Mouse (Mus musculus): ENCODE measurements around the gene Rpl36a-ps1. TPM values are rescaled to one million over a fixed set of nuclear protein-coding genes. Genes with fewer than 3 reads are reported as not detected.
"Not testable (repeated sequence)": the region's sequence is repeated elsewhere in the genome, so short reads cannot be mapped to it uniquely, and the experiment has no call there.

The Rpl36a-ps1 gene
- 1 to 10 TPM; 2.0 to 8.7 TPM for total RNA-seq (2021)

DNA sequence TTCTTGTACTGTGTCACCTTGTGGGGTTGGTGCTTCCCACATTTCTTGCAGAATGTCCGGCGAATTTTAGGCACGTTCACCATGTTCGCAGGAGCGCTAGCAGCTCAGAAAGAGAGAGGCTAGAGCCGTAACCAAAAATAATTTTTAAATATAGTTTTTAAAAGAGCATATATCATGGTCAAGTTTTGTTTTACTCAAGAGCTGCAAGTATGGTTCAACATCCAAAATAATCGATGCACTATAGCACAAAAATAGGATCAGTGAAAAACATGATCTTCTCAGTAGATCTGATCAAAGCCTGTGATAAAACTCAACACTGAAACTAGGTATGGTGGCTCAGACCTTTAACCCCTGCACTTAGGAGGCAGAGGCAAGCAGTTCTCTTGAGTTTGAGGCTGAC lies at the start of gene Rpl36a-ps1:
TSS of gene Rpl36a-ps1 (minus strand) at position 101 of the 400 bp plus-strand sequence.
- DNase-seq, result no peak

DNA sequence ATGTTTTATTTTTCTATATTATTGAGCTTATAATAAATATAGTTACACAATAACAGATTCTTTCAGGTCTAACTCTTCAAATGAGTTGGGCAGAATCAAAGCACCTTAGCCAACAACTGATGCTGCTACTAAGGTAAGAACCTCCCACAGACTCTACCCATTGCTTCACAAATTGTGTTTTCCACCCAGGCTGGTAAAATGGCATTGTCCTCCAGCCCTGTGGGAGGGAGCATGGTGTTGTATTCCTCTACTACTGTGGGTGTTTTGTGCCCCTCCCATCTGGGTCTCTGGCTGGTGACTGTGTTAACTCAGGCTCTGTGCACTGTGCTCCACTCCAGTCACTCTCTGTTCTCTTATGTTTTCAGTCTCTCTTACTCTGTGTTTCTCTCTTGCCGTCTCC lies 49.4 kb upstream of the Rpl36a-ps1 start:
- DNase-seq, result no peak

DNA sequence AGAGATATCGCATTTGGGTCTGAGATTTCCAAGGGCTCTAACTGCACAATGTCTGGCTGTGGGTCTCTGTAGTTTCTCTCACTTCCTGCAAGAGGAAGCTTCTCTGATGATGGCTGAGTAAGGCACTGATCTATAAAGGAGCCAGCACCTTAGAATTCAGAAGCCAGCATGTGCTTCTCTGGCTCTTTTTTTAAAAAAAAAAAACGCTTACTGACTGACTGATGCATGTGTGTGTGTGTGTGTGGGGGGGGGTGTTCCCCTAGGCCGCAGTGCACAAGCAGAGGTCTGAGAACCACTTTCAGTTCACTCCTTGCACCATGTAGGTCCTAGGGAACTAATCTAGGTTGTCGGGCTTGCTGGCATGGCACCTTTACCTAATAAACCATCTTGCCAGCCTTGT lies 47.3 kb upstream of the Rpl36a-ps1 start:
- DNase-seq, result no peak

DNA sequence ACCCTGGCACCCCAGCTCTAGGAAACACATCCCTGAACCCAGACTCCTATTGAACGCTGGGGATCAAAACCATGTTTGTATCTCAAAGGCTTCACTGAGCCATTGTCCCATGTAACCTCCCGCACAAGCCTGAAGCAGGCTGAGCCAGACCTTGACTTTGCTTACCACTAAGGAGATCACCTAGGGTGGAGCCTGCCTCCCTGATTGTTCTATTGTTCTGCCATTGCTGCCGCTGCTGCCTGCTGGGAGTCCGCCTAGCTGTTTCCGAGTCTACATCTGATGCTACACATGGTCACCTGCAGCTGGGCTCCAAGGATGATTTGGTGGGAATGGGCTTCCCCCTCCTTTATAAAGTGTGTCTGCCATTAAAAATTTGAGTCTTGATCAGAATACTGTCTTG lies 45.2 kb upstream of the Rpl36a-ps1 start:
- DNase-seq, result not testable (repeated sequence)

DNA sequence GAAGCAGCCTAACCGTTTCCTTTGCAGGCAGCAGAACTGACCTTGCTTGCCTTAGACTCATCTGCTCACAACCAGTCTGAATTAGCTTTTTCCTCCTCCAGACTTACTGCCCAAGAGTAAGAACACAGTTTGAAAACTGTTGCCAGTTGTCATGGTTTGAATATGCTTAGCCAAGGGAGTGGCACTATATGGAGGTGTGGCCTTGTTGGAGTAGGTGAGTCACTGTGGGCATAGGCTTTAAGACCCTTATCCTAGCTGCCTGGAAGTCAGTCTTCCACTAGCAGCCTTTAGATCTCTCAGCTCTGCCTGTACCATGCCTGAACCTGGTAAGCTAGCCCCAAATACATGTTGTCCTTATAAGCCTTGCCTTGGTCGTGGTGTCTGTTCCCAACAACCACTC lies 43.6 kb upstream of the Rpl36a-ps1 start:
- no peak for DNase-seq

DNA sequence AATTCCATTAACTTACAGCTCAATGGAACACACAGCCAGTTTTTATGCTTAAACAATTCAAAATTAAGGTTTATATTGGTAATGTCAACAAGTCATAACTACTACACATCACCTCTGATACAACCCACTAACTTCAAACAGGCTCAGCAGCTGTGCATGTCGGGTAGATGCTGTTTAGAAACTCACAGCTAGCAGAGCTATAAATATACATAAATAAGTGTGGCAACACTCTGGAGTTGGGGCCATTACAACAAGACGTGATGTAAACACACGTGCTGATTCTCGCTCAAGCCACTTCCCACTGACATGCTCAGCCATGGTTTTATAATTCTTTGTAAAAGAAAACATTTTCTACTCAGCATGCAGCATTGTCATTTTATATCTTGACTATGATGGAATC lies 41.9 kb upstream of the Rpl36a-ps1 start:
- no peak for DNase-seq

DNA sequence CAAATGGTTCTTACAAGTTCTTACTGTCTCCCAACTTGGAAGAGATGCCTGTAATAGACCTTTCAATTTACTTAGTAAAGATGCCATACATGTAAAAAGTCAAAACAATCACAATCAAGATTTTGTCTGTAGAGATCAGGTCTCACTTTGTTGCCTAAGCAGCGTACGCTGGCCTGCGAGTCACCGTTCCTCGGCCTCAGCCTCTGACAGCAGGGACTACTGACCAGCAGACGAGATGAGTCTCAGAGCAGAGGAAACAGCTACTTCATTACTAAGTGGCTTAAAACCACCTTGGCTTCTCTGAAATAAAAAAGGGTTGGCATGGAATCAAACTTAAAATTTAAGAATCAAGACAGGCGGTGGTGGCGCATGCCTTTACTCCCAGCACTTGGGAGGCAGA lies 40.7 kb upstream of the Rpl36a-ps1 start:
- not testable (repeated sequence) for DNase-seq

DNA sequence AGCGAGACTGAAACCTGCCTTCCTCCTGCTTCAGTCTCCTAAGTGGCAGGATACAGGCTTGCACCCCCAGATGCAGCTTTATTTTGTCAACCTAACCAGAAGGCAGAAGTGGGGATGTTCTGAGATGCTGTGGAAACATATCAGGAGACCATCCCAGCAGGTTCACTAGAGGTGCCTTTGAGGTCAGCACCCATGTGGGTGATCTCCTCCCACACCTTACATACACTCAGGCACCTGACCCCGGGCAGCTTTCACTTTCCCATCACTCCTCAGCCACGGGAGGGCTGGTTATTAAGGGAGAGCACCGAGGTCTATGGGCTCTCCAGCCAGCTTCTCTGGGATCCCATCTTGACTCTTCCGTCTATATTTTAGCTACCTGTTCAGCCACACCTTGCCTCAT lies 38.5 kb upstream of the Rpl36a-ps1 start:
- DNase-seq, result no peak

DNA sequence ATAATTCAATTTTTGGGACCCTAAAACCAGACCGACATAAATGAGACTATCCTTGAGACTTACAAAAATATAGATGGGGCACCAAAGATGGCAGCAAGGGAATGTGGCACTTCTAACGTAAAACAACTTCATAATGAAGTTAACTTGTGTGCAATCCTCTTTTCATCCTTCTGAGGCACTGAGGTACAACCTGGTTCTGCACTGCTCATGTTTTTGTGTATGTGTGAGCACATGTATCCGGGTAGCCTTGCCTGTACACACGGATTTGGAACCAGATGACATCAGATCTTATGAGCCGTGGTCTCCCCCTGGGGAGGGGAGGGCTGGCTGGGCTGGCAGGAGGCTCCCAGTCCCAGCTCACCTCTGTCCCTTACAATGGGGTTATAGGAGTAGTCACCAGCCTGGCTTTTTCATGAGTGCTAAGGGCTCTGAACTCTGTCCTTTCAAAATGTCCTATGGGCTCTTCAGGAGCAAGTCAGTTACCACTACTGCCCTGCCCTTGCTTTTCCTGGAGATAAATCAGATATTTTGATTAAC lies 37.3 kb upstream of the Rpl36a-ps1 start:
- no peak for DNase-seq

DNA sequence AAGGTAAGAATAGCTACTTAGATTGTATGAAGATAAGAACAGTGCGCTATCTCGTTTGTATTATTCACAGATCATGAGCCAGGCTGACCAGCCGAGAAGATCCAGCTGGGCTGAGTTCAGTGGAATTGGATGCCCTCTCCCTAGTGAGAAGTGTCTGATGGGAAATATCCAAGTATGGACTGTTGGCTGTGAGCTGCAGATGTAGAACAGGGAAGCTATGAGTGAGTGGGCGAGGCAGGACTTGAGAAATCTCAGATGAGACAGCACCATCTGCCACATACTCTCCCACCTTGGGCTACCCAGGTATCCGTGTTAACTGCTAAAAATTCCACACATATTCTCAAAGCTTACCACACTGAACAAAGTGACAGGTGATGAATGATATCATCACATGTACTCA lies 35.9 kb upstream of the Rpl36a-ps1 start:
- no peak for DNase-seq

DNA sequence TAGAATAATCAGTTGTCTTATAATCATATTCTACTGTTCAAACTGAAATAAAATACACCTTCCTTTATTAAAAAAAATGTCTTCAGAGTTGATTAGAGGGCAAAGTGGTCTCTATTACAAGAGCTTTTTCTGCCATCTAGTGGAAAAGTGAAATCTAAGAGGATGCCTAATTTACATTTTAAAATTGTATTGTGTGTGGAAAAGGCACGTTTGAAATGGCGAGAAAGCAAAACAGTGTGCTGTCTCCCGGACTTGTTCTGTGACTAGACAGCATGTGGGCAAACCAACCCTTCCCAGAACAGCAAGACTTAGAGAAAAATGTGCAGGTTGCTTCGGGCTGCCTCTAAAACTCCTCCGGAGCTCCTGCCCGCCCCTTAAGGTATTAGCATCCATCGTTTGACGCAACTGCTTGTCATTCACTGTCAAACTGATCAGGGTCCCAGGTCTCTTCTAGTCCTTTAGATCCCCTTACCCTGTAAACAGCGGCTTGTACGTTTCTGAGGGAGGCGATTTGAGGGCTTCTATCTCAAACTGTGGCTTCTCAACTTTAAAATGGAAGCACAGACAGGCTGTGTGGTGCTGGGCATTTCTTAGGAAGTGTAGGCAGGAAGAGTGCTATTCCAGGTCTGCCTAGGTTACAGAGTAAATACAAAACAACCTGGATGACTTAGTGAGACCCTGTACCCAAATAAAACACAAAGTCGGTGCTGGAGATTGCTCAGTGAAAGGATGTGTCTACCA lies 28.4 kb upstream of the Rpl36a-ps1 start:
- DNase-seq, result no peak

DNA sequence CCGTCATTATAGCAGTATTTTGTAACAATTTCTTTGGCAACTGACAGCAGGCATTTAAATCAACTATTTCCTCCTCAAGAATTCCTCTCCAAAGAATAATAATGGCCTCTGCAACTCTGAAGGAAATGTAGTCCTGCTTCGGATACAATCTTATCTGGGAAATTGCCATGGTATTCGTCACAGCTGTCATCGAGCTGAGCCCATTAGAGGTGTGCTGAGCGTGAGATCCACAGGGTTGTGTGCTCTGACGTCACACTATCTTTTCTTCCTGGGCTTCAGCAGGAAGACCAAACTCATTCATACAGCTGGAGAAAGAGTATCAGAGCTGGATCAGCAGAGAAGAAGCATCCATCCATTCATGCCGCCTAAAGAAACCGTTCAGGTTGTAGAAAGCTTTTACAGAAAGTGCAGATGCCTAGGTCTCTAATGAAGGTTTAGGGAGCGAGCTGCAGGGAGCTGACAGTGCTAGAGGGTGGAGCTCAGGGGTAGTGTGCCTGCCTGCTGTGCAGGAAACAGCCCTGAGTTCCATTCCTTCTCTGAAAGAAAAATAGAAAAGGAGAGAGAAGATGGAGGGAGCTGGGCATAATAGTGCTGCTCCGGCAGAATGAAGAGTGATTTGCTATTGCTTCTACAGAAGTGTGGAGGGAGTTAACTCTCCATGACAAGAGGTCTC lies 25.2 kb upstream of the Rpl36a-ps1 start:
- DNase-seq, result no peak

DNA sequence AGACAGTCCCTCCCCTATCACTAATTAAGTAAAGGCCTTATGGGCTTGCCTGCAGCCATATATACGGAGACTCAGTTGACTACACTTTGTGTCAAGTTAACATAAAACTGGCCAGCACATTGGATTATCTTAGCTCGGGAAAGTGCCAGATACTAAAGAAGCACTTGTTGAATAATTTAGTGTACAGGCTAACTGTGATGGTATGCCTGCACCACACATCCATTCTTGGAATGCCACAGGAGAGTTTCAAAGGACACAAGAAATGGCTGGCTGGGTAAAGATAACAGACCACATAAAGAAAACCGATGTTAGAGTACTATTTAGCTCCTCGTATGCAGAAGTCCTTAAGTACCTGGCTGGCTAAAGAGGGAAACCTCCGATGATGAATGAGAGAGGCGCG lies 24.6 kb upstream of the Rpl36a-ps1 start:
- no peak for DNase-seq

DNA sequence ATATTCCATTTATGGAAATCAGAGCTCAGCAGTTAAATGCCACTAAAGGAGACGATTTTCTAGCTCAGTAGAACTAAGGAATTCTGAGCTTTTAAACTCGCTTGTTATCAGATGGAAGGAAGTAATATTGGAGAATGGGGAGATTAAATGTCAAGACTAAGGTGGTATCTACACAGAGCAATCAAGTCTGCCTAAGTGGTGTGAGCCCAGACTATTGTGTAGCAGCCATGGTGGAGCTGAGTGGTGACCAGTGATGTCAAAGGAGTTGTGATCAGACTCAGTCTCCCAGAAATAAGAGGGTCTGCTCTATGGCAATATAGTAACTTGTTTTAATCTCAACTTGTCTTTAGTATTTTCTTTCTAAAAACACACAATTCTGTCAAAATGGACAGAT lies 16.8 kb upstream of the Rpl36a-ps1 start:
- no peak for DNase-seq

DNA sequence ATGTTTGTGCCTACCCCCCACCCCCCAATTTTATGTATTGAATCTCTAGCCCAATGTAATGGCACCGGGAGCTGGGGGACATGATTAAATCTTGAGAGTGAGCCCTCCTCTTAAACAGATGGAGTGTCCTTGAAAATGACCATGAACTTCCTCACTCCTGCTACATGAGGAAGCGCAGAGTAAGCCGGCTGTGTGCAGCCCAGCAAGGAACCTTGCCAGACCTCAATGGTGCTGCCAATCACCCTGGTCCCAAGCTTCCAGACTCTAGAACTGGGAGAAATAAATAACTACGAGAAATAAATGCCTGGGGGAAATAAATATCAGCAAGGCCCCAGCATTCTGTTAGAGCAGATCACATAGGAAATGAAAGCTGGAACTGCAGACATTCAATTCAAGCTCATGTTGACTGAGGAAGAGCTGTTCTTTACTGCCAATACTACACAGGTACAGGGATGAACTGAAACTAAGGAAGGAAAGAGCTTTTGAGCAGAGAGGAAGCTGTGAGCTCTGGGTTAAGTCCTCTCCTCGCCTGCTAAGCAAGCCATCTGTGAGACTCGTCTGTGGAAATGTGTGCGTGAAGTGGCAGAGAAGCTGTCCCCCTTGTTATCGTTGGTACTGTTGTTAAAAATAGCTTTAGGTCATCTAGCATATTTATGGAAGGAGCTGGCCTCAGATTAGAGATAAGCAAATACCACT lies 16.3 kb upstream of the Rpl36a-ps1 start:
- peak; percentile 35 for DNase-seq

DNA sequence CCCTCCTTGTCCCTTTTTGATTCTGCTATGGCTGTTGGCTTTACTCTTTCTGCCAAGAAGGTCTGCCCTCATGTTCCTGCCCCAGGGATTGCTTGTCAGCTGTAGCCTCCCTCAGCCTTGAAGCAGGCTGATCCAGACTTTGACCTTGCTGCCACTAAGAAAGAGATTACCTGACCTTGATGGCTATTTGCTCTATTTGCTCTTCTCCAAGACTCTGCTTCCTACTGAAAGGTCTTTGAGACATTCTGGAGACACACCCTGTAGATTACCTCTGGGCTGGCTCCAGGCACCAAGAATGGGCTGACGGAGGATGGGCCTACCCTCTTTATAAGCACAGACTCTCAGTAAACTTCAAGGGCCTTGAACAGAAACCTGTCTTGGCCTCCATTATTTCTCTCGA lies 1.6 kb downstream of the Rpl36a-ps1 start:
- no peak for DNase-seq

DNA sequence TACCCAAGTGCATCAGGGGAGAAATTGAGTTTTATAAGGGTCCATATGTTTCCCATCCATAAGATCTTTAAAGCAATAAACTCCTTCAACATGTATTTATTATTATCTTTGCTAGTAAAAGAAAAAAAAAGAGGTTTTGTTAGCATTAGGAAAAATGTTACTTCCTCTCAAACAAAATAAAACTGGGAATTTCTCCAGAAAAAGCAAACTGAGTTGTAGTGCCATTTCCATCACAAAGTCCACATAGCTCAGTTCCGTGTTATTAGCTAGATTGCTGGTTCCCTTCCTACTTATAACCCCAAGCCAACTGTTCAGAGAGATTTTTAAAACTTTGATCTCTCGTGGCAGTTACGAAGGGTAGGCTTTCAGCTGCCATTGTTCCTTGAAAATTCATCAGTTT lies 3.5 kb downstream of the Rpl36a-ps1 start:
- no peak for DNase-seq

DNA sequence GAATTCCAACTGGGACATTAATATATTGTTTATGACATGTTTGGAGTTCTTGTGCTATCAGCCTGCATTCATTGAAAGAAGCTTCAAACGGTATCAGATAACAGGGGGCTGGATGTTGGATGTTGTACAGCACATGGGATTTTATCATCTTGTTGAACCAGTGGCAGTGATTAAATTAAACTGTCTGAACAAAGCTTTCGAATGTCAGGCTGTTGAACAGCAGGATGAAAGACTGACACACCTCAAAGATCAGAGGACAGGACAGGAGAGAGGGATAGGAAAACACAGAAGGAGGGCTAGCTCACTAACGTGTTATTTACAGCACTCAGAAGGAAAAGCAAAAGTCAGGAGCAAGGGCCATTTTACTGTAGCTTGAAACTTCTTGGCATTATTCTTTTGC lies 4.3 kb downstream of the Rpl36a-ps1 start:
- DNase-seq, result no peak

DNA sequence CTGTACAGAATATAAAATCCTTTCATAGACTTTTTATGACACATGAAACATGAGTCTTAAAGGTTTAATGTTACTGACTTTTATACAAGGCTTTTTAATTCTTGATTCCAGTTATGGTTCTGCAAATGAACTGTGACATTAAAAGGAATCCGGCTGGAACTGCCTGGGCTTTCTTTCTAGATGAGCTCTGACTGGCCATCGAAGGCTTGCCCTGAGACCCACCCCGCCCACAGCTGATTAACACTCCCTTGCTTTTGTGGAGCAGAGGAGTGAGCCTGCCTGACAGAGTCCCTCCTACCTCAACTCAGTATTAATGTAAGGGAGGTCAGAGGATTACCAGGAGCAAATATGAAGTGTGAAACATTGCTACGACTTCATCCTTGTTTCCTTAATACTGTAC lies 22.2 kb downstream of the Rpl36a-ps1 start:
- DNase-seq, result no peak

DNA sequence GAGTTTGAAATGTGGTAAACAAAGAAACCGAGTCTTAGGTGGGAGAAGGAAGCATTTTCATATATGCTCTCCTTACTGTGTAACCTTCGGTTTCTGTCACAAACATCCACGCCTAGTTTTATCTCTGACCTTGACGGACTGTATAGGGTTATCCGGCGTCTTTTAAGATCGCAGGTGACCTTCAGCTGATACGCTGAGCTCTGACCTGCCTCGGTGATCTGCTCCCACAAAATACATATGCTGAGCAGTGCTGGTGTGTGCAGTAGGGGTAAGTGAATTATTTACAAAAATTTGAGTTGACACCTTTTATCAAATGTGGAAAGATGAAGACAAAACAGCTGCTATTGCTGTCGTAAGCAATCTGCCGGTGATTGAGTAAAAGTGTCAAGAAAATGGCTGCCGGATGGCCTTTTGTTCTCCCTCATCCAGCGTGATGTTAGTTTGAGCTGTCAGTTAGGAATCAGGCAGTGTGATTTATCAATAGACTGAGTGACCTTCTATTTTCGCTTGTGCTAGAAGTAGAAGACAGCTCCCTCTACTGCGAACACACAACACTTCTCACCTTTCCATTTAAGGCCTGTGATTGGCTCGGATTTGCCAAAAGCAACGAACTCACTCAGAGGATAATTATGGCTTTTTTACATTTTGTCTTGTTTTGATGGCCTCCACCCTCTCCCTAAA lies 35.0 kb downstream of the Rpl36a-ps1 start:
- DNase-seq, result no peak

DNA sequence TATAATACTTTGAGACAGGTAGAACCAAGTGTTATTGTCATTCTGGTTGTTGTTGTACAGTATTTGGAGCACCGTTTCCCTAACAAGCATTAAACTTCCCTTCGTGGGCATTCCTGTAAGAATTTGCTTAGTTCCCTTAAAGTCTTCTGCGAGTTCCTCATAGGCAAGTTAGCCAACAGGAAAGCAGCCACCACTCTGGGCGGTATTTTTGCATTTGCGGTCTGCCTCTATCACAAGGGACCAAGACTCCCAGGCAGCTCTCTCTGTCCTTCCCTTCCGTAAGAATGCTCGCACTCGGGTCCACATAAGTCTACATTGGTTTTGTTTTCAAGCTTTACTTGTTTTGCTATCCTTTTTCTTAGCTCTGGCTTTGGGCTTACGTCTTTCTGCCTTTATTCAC lies 37.3 kb downstream of the Rpl36a-ps1 start:
- DNase-seq, result no peak

DNA sequence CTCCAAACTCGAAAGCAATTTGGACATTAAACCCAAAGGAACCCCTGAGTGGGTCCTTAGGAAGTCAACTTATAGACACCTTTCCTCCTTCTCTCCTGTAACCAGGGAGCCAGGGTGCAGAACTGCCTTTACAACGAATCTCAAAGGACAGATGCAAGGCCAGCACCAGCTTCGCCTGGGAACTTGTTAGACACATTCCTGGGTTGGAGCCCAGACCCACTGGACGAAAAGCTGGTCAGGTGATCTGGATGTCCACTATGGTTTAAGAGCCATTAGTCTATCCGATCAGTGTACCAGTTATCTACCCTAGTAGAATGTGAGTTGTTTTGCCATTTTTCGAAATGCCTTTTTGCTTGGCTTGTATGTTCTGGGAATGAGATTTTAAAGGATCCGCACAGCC lies 41.7 kb downstream of the Rpl36a-ps1 start:
- peak; percentile 22 for DNase-seq

Measured in heart, postnatal 4 days (tissue).